Mouse (Mus musculus) telencephalon, adult 2 months (tissue): ENCODE data around the gene Tbc1d16.

Source experiments
- DNase-seq: peaks from one replicate; pipeline ENCODE4 v3.0.0-alpha.2; 2011; ENCODE audit warnings: low read depth, low spot score

Tbc1d16 gene

DNA sequence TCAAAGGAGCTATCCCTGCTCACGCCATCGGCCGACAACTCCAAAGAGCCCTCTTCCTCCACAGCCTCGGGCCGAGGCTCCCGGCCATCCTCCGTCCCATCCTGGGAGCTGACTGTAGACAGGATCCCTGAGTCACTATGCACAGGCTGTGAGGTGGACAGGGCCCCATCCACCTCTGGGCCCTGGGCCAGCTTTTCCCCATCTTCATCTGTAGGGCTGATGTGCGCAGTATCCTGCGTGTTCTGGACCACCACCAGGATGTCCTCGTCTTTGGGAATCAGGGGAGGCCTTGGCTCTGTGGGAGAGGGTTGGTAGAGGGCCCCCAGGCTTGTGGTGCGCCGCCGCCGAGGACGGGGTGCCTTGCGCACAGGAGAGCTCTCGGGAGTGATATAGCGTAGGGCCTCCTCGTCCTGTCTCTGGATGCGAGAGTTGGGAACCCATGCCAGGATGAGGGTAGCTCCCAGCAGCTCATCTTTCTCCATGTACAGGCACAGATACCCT lies 19.4 kb downstream of the Tbc1d16 start:
- no peak for DNase-seq

DNA sequence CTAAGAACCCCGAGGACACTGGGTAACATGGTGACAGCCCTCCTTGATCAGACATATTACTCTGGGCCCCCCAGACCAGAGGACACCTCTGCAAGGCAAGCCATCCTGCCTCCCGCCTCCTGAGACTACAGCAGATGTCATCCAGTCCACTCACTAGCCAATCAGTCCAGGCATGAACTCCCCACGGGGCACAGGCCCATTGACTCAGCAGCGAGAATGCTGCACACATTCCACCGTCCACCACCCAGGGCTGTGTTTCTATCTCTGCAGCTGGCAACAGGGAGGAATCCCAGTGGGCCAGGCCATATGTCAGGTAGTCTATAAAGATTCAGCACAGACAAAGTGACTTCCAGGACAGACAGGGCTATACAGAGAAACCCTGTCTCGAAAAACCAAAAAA lies 20.3 kb downstream of the Tbc1d16 start:
- no peak for DNase-seq

DNA sequence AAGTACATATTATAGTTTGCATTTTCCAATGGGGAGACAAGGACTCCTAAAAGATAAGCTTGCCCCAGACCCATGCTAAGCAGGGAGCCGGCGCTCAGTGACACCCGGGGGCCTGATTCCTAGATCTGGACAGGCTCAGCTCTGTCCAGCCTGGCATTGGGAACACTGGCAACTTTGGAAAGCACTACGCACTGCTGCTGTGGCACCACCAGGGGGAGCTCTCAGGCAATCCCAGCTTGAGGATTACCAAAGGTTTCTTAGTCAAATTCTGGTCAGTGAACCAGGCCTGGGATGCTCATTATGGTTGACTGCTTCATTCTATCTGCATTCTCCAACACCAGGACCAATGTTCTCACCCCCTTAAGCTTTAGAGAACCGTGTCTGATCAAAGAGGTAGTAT lies 21.7 kb downstream of the Tbc1d16 start:
- DNase-seq = no peak

DNA sequence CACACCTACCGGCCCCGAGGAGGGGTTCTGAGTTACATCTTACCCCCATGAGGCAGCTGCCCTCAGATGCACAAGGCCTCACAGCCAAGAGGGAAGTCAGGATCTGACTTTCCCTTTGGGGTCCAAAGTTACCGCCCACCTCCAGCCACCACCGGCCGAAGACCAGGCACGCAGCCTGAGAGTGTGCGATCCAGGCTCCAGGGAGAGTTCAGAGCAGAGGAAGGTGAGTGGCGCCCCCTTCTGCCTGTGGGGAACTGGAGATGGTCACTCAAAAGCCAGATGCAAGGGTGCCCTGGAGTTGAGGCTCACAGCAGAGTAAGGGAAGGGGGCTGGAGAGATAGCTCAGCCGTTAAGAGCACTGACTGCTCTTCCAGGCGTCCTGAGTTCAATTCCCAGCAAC lies 22.6 kb downstream of the Tbc1d16 start:
- no peak for DNase-seq

DNA sequence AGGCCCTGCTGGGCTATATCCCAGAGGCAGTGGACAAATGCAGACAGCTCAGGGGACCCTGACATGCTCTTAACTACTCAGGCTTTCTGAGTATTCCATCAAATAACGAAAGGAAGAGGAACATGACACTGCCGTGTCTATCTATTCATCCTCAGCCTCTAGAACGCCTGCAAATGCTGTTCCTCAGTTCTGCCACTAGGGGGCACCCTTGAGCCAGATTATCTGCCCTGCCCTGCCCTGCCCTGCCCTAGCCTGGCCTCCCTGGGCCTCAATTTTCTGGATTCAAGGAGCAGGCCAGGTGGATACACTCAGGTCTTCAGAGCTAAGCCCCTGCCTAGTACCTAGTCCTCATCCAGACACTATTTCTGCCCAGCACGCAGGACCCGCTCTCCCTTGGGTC lies 24.9 kb downstream of the Tbc1d16 start:
- DNase-seq = no peak

DNA sequence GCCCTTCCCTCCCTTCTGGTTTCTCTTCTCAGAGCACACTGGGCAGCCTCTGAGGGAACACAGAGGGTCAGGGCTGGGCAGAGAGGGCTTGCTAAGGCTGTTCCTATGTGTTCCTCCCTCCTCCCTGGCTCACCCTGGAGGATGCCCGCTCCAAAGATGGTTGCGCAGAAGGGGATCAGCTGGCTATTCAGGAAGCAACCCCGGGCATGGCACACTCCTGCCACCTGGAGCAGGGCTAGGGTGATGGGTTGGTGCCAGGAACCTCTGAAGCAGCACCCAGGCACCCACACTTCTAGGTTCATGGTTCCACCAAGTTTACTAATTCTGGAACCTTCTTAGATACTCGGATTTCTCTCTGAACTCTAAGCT lies 29.1 kb downstream of the Tbc1d16 start:
- no peak for DNase-seq

DNA sequence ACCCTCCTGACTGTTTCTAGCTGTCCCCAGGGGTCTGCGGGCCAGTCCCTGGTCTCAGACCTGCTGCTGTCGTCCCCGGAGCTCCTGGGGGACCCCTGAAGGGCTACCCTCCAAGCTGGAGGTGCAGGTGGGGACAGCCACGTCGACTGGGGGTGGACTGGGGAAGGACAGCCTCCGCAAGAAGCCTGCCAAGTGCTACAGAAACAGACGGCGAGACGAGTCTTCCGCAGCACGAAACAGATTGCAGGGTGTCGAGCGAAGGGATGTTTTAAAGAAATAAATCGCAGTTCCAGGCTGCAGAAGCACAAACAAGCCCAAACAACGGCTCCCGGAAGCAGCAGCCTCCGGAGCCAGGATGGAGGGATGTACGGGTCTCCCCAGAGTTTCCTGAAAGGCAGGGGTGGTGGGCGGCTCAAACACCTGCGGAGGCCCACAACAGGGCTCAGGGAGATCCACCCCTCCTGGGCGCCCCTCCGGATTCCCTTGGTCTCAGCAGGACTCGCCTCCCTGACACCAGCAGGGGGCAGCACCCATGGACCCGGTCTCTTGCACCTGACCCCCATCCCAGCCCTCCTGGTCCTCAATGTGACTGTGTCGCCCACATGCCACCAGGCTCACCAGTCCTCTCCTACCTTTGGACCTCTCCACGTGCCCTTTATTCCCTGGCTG lies 29.6 kb downstream of the Tbc1d16 start:
- peak; percentile 84 for DNase-seq

DNA sequence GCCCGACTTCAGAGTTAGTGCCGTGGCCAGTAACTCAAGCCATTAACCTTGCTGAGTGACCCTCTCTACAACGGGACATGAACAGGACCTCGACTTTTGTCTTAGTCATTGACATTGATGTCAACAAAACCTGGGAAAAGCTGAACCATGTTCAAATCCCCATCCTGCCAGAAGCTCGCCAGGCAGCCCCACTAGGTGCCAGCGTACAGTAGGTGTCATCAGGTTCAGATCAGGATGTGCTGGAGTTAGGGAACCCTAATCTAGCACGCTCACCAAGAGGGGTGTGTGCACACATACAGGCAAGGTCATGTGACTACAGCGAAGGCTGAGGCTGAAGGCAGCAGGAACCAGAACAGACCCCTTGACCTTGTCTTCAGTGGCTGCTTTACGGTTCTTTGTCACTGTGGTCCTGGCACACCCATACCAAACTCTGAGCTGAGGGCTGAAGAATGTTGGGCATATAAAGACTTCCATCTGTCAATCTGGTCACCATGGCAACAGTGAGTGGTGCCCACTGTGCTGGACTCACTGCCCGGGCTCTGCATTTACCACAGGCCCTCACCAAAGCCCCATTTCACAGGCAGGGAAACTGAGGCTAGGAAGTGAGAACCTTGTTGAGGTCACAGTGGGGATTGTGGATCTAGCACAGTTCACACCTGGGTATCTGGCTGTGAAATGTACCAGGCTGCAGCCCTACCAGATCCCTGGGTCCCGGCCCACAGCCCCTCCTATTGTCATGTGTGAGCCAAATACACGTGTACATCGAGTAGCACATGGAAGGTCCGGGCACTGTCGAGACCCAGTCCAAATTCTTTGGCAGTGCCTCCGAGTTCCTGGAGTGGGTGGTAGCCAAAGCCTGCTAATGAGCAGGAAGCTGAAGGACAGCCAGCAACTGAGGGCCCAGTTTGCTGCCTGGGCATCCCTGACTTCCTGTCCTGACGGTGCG lies 30.4 kb downstream of the Tbc1d16 start:
- DNase-seq = no peak

DNA sequence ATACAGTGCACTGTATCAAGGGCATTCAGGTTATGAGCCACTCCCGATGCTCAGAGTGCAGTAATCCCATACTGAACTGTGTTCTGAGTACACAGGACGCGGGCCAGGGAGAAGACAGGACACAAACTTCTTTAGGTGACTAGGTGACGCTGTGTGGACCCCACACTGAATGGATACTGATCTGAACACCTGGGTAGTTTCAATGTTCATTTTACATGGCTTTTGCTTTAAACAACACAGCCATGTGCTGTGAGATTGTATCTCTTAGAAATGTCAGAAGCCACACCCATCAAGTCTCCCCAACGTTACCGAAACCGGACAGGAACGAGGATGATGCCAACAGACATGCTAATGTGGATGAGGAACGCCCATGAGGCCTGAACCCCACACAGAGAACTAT lies 35.7 kb downstream of the Tbc1d16 start:
- DNase-seq = no peak

DNA sequence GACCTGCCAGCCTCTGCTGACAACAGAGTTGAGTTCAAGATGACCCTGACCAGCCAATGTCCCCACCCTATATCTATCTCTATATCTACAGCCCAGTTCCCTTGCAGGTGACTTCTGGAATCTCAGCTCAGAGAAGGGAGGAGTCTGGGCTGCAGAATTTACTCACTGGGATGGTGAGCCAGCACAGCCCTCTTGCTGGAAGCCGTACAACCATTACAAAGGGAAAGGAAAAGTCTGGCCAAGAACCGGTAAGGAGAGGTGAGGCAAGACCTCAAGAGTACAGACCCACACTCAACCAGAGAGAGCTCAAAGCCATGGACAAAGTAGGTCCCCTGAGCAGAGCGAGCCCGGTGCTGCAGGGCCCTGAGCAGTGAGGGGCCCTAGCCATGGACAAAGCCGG lies 36.1 kb downstream of the Tbc1d16 start:
- no peak for DNase-seq

DNA sequence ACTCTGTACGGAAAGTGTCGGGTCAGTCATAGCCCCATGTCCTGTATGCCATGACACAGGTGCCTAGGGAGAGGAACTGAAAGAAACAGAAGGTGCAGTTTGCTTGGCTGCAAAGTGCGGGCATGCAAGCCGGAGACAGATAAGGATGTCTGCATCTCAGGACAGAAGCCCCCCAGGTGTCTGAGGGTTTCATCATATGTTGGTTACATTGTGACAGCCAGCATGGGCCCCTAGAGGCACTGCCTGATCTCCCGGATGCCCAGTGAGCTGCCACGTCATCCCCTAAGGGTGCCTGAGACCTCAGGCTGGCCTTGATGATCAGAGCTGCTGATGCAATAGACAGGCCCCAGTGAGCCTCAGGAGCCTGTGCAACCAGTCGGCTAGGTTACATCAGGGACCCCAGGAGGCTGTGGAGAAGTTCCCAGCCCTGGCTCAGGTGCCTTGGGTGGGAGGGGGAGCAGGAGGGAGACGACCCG lies 36.7 kb downstream of the Tbc1d16 start:
- DNase-seq = no peak

DNA sequence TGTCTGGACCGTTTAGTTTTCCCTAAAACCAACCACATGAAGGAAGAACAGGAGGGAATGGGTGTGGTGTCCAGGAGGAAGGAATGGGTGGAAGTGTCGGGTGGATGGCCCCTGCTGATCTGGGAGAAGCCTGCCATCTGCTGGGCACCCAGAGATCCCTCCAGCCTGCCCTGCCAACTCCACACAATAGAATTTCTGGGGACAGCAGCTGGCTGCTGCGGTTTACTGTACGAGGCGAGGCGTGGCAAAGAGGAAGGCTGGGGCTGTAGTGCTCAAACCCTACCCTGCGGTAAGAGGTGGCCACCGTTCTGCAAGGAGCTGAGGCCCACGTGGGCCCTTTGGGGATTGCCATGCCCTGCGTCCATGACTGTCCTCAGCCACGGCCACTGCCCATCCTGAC lies 37.8 kb downstream of the Tbc1d16 start:
- no peak for DNase-seq

DNA sequence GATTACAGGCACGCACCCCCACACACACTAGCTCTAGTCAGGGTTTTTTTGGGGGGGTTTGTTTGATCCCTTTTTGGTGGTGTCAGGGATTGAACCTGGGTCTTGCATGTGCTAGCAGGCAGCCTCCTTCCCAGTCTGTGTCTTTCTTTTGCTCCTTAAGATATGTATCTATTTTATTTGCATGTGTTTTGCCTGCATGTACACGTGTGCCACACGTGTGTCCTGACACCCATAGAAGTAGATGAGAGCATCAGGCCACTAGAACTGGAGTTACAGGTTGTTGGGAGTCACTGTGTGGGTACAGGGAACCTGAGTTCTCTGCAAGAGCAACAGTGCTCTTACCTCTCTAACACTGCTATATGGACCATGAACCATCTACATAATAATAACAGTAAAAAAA lies 39.0 kb downstream of the Tbc1d16 start:
- no peak for DNase-seq

DNA sequence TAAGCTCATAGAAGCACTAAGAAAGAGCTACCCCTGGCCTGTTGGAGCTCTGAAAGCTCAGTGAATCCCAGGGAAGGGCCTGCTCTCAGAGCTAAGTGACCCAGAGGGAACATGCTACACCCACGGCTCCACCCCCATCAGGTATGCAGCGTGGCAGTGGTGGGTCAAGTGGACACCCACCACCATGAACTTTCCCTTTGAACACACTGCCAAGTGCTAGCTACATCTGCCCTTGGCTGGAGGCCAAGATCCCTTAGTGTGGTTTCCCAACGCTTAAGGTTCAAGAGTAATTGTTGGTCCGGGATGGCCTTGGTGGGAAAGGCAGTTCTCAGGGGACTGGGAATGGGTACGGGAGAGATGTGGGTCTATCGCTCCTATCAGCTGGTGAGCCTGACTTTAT lies 39.9 kb downstream of the Tbc1d16 start:
- DNase-seq = no peak

DNA sequence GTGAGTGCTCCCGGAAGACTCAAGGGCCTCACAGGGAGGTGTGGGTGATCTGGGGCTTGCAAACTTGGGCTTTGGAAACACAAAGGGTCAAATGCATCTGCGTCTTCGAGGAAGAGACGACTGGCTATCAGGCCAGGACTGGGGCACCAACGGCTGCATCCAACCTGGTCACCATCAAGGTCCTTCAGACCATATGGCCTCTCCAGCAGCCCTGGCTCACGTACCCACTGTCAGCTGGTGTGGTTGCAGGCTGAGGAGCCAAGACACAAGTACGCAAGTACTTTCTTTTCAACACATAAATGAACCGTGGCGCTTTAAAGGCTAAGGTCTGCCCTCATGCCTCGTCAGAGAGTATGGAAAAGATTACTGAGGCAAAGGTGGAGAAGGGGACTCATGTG lies 40.5 kb downstream of the Tbc1d16 start:
- no peak for DNase-seq

DNA sequence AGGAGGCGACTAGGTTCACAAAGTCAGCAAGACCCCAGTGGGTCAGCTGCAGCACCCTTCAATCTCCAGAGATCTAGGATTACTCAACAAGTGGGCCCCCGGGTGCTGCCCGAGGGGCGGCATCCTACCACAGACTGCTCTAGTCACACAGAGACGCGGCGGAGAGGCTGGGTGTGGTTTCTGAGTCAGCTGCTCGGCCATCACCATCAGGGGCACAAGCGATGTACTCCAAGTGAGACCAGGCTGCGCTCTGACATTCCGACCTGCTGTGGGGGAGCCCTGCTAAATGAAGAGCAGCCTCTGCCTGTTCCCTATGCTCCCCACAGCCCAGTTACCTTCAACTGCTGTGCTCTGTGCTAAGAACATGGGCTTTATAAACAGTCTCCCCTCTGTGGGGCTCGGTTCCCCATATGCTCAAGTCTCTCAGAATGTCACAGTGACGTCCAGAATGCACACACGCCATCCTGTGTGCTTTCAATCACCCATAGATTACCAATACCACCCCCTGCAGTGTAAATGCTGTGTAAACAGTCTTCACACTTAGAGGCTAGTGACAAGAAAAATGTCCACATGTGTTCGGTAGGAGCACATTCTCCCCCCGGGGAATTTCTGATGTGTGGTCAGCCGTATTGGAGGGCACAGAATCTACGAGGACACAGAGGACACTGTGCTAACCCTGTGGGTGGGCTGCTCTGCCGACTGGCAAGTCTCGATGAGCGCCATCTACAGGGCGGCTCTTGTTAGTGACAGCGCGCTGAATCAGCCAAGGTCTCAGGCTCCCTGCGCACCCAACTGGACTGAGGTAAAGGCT lies 41.1 kb downstream of the Tbc1d16 start:
- no peak for DNase-seq

DNA sequence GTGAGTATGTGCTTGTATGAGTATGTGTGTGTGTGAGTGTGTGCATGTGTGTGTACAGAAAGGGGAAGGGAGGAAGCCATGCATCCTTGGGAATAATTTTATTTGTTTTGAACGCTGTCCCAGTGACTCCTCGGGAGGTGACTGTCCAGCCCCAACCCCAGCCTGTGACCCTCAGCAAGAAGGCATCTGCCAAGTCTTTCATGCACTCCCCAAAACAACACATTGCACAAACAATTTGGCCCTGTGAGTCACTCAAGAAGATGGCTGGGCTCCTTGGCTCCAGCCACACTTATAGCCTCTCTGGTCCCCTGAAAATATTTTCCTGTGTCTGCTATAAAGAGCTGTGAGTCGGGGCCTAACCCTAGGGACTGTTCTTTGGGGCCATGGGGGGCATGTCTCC lies 41.9 kb downstream of the Tbc1d16 start:
- DNase-seq = no peak

DNA sequence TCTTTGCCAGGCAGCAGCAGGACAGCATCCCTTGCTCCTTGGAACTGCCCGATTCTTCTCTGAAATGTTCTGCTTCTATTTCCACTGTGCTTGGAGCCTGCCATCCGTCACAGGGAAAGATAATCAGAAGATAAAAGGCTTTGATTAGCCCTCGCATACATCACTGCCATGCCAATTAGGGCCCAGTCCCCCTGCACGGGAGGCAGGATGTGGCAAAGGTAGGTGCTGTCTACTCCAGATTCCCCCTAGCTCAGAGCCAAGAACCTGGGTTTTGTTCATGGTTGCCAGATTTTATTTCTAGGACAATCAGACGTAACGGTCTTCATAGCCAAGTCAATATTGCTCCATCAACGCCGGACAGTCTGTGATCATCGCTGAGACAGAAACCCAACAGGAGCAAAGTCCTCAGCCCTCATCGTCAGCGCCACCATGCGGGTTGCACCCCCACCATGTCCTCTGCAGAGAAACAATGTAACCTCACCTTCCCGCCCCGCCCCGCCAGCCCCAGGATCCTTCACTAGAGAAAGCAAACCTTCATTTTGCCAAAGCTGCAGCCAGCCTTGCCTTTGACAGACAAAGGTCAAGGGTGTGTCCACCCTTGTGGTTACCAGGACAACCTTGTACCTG lies 44.5 kb downstream of the Tbc1d16 start:
- DNase-seq = no peak

DNA sequence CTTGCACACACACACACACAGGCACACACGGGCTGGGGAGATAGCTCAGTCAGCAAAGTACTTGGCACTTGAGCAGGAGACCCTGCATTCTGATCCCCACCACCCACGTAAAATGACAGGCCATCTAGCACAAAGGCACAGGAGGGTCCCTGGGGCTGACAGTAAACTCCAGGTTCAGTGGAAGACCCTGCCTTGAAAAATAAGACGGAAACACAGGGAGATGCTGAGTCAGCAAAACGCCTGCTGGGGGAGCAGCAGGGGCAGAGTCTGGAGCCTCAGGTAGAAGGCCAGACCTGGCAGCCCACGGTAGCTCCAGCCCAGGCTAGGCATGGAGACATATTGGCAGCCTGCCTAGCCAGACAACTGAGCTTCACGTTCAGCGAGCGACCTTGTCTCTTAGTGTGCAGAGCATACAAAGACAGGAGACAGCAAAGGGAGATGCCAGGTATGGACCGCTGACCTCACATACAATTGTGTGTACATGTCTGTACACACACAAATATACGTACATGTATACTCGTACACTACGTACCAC lies 46.4 kb downstream of the Tbc1d16 start:
- DNase-seq = no peak

DNA sequence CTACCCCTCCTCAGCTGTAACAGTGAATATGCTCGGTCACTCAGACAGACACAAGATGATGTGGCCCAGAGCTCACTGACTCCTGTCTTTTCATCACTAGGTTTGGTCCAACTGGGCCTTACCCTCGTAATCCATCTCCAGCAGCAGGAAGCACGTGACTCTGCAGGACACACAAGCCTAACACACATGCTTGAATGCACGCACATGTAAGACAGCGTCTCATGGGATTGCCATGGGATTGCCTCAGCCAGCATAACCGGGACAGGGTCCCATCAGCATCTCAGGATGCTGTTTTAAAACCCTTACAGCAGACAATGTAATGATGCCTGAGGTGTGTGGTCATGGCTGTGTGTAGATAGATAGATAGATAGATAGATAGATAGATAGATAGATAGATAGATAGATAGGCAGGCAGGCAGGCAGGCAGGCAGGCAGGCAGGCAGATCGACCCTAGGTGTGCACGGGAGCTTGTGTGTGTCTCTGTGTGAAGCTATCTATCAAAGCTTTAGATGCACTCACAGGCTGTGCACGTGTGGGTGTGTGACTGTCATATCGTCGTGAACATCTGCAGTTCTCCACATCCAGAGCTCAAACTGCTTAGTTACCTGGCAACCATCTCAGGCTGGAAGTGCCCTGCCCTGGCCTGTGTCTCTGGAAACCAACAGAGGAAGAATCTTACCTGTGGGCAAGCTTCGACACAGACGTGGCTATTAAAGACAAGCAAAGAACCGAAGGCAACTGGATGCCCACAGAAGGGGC lies 47.3 kb downstream of the Tbc1d16 start:
- DNase-seq = peak; percentile 29

DNA sequence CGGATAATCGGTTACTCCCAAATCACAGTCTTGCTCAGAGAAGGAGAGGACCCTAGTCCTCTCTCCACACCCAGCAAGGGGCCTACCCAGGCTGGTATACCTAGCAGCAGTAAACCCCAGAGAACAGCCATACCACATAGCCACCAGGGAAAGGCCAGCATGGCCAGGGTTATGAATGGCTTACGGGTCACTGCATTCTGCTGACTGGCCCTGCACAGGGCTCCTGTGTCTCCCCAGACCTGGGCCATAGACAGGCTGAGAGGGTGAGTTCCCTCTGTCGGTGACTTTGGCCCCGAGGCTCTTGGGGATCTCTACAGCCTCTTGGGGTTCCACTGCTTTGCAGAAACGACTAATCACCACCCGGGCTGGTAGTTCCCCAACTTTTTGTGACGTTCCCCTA lies 50.0 kb downstream of the Tbc1d16 start:
- DNase-seq = no peak
